Mouse (Mus musculus): ENCODE results near the gene Batf3. TPM values are rescaled to one million over a fixed set of nuclear protein-coding genes. Genes with fewer than 3 reads are reported as not detected.

Gene Batf3
- total RNA-seq, 4 experiments from 2014 or later = not detected

DNA sequence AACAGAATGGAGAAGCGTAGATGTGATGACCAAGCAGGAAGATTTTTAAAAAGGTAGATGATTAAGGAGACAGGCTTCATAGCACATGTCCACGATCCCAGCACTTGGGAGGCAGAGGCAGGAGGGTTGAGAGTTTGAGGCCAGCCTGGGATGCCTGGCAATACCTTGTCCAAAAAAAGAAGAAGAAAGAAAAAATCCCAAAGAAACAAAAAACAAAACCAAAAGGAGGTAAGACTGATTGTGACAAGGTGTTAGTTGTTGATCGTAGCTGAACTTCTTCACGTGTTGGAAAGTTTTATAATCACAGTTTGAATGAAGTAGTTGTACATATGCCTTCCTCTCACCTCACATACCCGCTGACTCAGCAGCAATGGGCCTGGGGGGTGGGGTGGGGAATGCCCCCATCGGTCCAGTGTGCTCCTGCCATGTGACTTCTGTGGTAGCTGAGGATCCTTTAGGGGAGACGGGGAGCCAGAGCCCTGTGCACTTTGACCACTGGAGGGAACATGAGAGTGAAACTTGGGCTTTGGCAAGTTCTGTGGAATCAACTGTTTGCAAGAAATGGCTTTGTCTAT, 11.3 kb upstream of the Batf3 start:
- no peak for DNase-seq (ENCODE audit: low spot score in 2 of 2)

DNA sequence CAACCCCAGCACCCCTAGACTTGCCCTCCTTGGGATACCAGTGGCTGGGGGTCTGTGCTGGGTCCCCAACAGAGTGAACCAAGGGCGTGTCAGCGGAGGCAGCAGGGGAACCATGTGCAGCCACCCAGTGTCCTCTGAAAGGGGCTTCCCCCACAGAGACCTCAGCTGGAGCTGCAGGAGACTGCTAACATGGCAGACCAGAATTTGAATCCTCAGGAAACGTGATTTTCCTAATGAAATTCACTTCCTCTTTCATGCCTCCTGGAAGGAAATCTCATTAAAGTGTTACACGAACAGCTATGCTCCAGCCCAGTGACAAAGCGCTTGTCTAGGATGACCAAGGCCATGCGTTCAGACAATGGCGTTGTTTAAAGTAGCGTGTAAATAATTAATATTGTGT, 10.7 kb upstream of the Batf3 start:
- no peak for DNase-seq (ENCODE audit: low spot score in 2 of 2)

- no peak for DNase-seq (ENCODE audit: low spot score in 2 of 2)
Observed at GRCm38 (mm10) chr1:191087955-191088354, 9.7 kb upstream of the Batf3 start.

GRCm38 (mm10) chr1:191089355-191089754, 8.3 kb upstream of the Batf3 start:
- no peak for DNase-seq (ENCODE audit: low spot score in 2 of 2)

DNA sequence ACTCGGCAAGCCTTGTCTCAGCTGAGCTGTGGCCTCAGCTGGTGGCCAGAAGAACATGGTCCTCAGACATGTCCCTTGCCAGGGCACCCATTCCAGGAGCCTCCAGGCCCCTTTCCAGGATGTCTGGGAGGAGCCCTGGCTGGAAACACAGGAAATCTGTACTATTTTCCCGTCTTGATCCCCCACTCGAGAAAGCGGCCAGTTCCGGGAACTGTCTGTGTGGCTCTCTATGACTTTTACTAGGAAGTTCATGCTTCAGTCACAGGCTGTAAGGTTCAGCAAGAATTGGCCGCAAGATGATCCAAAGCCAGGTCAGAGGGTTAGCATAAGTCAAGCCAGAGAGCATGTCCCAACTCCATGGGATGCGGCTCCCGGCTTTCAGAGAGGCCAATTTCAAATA, 5.6 kb upstream of the Batf3 start:
- no peak for DNase-seq (ENCODE audit: low spot score in 2 of 2)

- DNase-seq (ENCODE audit: low spot score in 2 of 2) = no peak
Observed at GRCm38 (mm10) chr1:191093578-191093977, 4.1 kb upstream of the Batf3 start.

- DNase-seq (ENCODE audit: low spot score in 2 of 2) = no peak
Observed at GRCm38 (mm10) chr1:191095019-191095418, 2.6 kb upstream of the Batf3 start.

GRCm38 (mm10) chr1:191096871-191097681, 571 bp upstream of the Batf3 start:
- DNase-seq (ENCODE audit: low spot score in 2 of 2) = no peak

DNA sequence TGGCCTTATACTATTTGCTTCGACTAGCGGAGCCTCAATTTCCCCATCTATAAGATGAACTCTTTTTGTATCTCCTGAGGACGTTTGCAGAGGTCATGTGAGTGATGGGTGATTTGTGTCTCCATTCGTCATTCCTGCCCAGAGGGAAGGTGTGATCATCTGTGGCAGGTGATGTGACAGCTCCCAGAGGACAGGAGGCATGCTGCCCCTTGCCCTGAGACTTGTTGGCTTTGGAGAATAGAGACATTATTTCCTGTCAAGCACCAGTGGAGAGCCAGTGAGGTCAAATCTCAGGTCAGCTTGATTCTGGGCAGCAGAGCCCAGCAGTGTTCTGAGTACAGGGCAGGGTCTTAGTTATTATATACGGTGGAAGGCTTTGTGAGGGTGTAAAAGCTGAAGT, 1.5 kb downstream of the Batf3 start:
- DNase-seq (ENCODE audit: low spot score in 2 of 2) = no peak

- DNase-seq (ENCODE audit: low spot score in 2 of 2) = no peak
Observed at GRCm38 (mm10) chr1:191099772-191100291, 2.2 kb downstream of the Batf3 start.

DNA sequence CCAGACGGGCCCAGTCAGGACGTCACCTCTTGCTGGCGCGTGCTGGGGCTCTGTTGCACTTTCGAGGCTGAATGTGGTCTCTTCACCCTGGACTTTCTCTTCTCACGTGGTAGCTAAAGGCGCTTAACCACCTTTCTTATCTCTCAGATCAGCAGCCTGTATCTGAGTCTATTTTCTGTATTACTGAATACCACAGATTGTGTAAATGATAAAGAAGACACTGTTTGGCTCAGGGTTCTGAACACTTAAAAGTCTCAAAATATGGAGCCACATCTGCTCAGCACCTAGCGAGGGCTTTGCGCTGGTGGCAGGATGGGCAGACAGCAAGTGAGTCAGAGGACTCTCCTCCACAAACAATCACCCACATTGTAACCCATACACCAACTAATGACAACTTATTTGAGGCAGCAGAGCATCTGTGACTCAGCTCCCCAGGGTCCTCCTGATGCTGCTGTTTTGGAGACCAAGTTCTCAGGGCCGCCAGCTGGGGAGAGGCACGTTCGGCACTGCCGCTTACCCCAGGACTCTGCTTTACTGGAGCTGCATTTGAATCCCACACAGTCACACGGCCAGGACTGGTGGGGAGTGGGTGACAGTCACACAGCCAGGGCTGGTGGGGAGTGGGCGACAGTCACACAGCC, 5.2 kb downstream of the Batf3 start:
- DNase-seq (ENCODE audit: low spot score in 2 of 2) = no peak

GRCm38 (mm10) chr1:191105246-191105645, 7.6 kb downstream of the Batf3 start:
- no peak for DNase-seq (ENCODE audit: low spot score in 2 of 2)

GRCm38 (mm10) chr1:191107306-191107705, 9.7 kb downstream of the Batf3 start:
- no peak for DNase-seq (ENCODE audit: low spot score in 2 of 2)

- no peak for DNase-seq (ENCODE audit: low spot score in 2 of 2)
Observed at GRCm38 (mm10) chr1:191109907-191110306, 12.3 kb downstream of the Batf3 start.

GRCm38 (mm10) chr1:191111146-191111545, 13.5 kb downstream of the Batf3 start:
- no peak for DNase-seq (ENCODE audit: low spot score in 2 of 2)

- no peak for DNase-seq (ENCODE audit: low spot score in 2 of 2)
Observed at GRCm38 (mm10) chr1:191114868-191115267, 17.2 kb downstream of the Batf3 start.

GRCm38 (mm10) chr1:191115514-191116238, 18.0 kb downstream of the Batf3 start:
- no peak for DNase-seq (ENCODE audit: low spot score in 2 of 2)

- DNase-seq (ENCODE audit: low spot score in 2 of 2) = no peak
Observed at GRCm38 (mm10) chr1:191122744-191123143, 25.1 kb downstream of the Batf3 start.

- no peak for DNase-seq (ENCODE audit: low spot score in 2 of 2)
Observed at GRCm38 (mm10) chr1:191123696-191124095, 26.0 kb downstream of the Batf3 start.

DNA sequence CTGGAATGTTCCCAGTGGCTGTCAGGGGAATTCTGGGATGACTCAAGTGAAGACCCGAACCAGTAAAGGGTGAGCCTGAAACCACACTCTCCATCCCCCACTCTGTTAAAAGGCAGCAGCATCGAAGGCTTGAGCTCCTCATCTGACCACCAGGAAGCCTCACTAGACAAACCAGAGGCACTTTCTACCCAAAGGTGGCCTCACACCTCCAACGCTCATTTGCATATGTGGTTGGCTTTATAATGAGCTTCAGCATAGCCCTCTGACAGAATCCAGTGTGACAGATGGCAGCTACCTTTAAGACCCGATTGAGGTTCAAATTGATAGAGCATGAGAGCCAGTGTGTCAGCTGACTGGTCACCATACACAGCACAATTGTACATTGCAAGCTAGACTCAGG, 26.6 kb downstream of the Batf3 start:
- no peak for DNase-seq (ENCODE audit: low spot score in 2 of 2)

DNA sequence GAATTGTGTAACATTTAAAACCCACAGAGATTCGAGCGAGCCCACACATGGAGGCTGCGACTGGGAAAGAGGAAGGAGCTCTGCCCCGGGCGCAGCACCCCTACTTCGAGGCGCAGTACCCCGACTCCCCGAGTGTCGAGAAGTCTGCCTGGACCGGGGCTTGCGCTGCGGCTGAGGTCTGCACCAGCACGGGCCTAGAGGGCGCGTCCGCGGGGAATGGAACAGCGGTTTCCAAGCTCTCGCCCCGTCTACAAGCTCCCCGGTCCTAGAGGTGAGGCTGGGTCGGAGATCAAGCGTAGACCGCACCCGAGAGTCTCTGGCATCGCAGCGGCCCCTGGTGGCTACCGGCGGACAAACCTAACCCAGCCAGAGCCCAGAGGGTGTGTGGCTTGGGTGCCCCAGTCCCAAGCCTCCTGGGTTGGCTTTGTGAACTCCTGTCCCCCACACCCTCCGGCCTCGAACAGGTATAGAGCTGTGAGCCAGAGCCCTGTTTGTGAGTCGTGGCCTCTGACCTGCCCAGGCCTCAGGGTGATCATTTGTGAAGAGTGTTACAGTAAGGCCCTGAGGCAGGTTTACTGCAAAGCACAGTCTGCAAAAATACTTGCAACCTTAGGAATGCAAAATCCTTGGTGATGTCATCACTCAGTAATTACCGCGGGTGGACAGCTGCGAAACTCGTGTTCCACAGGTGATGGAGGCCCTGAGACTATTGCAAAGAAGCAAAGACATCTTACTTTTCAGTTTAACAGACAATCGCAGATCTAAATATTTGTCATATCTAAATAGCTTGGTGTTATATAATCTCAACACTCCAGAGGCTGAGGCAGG, 28.4 kb downstream of the Batf3 start:
- peak; percentile 17 to 20 for DNase-seq (ENCODE audit: low spot score in 2 of 2)
